ENCODE assay signal across 19 mouse cellular contexts in genomic region chr5:112127171-112127570, GRCm38 (mm10).
DNase-seq lines count a peak whose midpoint lies in the region; ATAC-seq and TF ChIP-seq lines count a peak whose summit lies in the region.
"Had no signal": no experiment of that assay in that cellular context is flagged by ENCODE, and none has a peak within 500 bp of the region (broad histone marks: within the 10 kb centered on the region; RNA-seq: fewer than 3 reads in every experiment).

No protein-coding gene starts in this region.

- no peak overlapping the region for H3K27ac ChIP-seq in kidney, adult 2 months (ENCODE audit: insufficient read depth, low read depth, low read length)
- no peak overlapping the region for H3K27ac ChIP-seq in kidney, embryonic 14.5 days (ENCODE audit: low read depth, low read length)
- no peak overlapping the region for H3K27ac ChIP-seq in embryonic facial prominence, embryonic 15.5 days (replicated peaks)
- no peak overlapping the region for H3K27ac ChIP-seq in hindbrain, postnatal 0 days
- H3K27ac ChIP-seq in midbrain, embryonic 15.5 days = no peak overlapping the region
- H3K27ac ChIP-seq: limb, embryonic 13.5 days; midbrain, embryonic 10.5 days; neural tube, embryonic 15.5 days had no signal

- peak; percentile 28 for DNase-seq in kidney, adult 2 months
- DNase-seq in lung, postnatal 14 days = peak; percentile 2
- no peak for DNase-seq in hindbrain, postnatal 0 days (ENCODE audit: low spot score)
- no peak for DNase-seq in frontal cortex, postnatal 25 days (ENCODE audit: low spot score in 2 of 2)
- DNase-seq: adrenal gland, postnatal 10 days; cerebellum, adult 9-10 months; embryo, embryonic 11 days; gastrocnemius, postnatal 25 days; liver, postnatal 0 days; retina, postnatal 1 day; thymus, postnatal 36 days had no signal

- no peaks in the 10 kb centered on the region for H3K9me3 ChIP-seq in kidney, embryonic 14.5 days (ENCODE audit: control insufficient read depth, low read length)
- H3K9me3 ChIP-seq in E14TG2a.4 (ENCODE audit: low read length) = no peaks in the 10 kb centered on the region
- H3K9me3 ChIP-seq in embryonic facial prominence, embryonic 15.5 days (replicated peaks) = no peaks in the 10 kb centered on the region
- no peaks in the 10 kb centered on the region for H3K9me3 ChIP-seq in hindbrain, postnatal 0 days (ENCODE audit: low read length)
- no peaks in the 10 kb centered on the region for H3K9me3 ChIP-seq in midbrain, embryonic 15.5 days
- H3K9me3 ChIP-seq: limb, embryonic 13.5 days; midbrain, embryonic 10.5 days; neural tube, embryonic 15.5 days had no signal

- no peaks in the 10 kb centered on the region for H3K4me1 ChIP-seq in kidney, adult 2 months (ENCODE audit: control insufficient read depth, insufficient read depth, low read length)
- no peaks in the 10 kb centered on the region for H3K4me1 ChIP-seq in kidney, embryonic 14.5 days (ENCODE audit: control insufficient read depth, insufficient read depth, low read length)
- peaks cover 49% of the 10 kb centered on the region for H3K4me1 ChIP-seq in E14TG2a.4 (replicated peaks; ENCODE audit: low read depth, low read length)
- H3K4me1 ChIP-seq in embryonic facial prominence, embryonic 15.5 days = 0 out of 2 replicates have a peak, but pooled peaks cover 3% of the 10 kb centered on the region
- H3K4me1 ChIP-seq in hindbrain, postnatal 0 days (ENCODE audit: insufficient read depth, low read length) = no peaks in the 10 kb centered on the region
- peaks cover 7% of the 10 kb centered on the region for H3K4me1 ChIP-seq in midbrain, embryonic 15.5 days
- H3K4me1 ChIP-seq: limb, embryonic 13.5 days had no signal

- TF ChIP-seq CTCF in kidney, adult 2 months (conservative IDR thresholded peaks at IDR 0.05; ENCODE audit: insufficient read depth, insufficient read length, low read depth, low read length) = no peak
- no peak for TF ChIP-seq CTCF in E14TG2a.4 (conservative IDR thresholded peaks at IDR 0.05; ENCODE audit: low read length)
- TF ChIP-seq CTCF in hindbrain, postnatal 0 days (IDR thresholded peaks at IDR 0.05; ENCODE audit: low read depth) = no peak

- no peak overlapping the region for H3K4me2 ChIP-seq in kidney, embryonic 14.5 days (replicated peaks; ENCODE audit: low read depth, low read length)
- no peak overlapping the region for H3K4me2 ChIP-seq in embryonic facial prominence, embryonic 15.5 days (replicated peaks)
- no peak overlapping the region for H3K4me2 ChIP-seq in hindbrain, postnatal 0 days (ENCODE audit: low read depth, low read length)
- no peak overlapping the region for H3K4me2 ChIP-seq in midbrain, embryonic 15.5 days
- H3K4me2 ChIP-seq: heart, embryonic 11.5 days; limb, embryonic 13.5 days; neural tube, embryonic 15.5 days had no signal

- no peak for TF ChIP-seq POLR2A in kidney, adult 2 months (IDR thresholded peaks at IDR 0.05; ENCODE audit: low read depth, low read length)

- no peaks in the 10 kb centered on the region for H3K36me3 ChIP-seq in kidney, adult 2 months (ENCODE audit: control insufficient read depth, insufficient read depth, low read length)
- H3K36me3 ChIP-seq in kidney, embryonic 14.5 days (ENCODE audit: control insufficient read depth, insufficient read depth, low read length) = no peaks in the 10 kb centered on the region
- no peaks in the 10 kb centered on the region for H3K36me3 ChIP-seq in E14TG2a.4 (ENCODE audit: insufficient read depth, low read length)
- H3K36me3 ChIP-seq in embryonic facial prominence, embryonic 15.5 days = no peaks in the 10 kb centered on the region
- no peaks in the 10 kb centered on the region for H3K36me3 ChIP-seq in hindbrain, postnatal 0 days (ENCODE audit: insufficient read depth, low read length)
- H3K36me3 ChIP-seq in midbrain, embryonic 15.5 days (replicated peaks) = no peaks in the 10 kb centered on the region
- H3K36me3 ChIP-seq: limb, embryonic 13.5 days; midbrain, embryonic 10.5 days; neural tube, embryonic 15.5 days had no signal

- no peak overlapping the region for H3K9ac ChIP-seq in kidney, embryonic 14.5 days (ENCODE audit: low read depth, low read length)
- H3K9ac ChIP-seq in embryonic facial prominence, embryonic 15.5 days = no peak overlapping the region
- no peak overlapping the region for H3K9ac ChIP-seq in hindbrain, postnatal 0 days (replicated peaks; ENCODE audit: low read length)
- H3K9ac ChIP-seq in midbrain, embryonic 15.5 days = no peak overlapping the region
- H3K9ac ChIP-seq: limb, embryonic 13.5 days; liver, postnatal 0 days; neural tube, embryonic 15.5 days had no signal

- no peak overlapping the region for H3K4me3 ChIP-seq in kidney, adult 2 months (ENCODE audit: insufficient read depth, low read depth, low read length)
- H3K4me3 ChIP-seq in kidney, embryonic 14.5 days (ENCODE audit: low read length) = no peak overlapping the region
- H3K4me3 ChIP-seq in E14TG2a.4 (replicated peaks; ENCODE audit: low read length) = 0 out of 2 replicates have a peak overlapping the region, but pooled peaks have one; percentile 14
- no peak overlapping the region for H3K4me3 ChIP-seq in embryonic facial prominence, embryonic 15.5 days (replicated peaks)
- H3K4me3 ChIP-seq in hindbrain, postnatal 0 days (ENCODE audit: low read length) = no peak overlapping the region
- no peak overlapping the region for H3K4me3 ChIP-seq in midbrain, embryonic 15.5 days
- H3K4me3 ChIP-seq: limb, embryonic 13.5 days; midbrain, embryonic 10.5 days; neural tube, embryonic 15.5 days had no signal

- ATAC-seq in kidney, embryonic 14.5 days (ENCODE audit: low FRiP score, low TSS enrichment) = no peak
- peak; percentile 34; the same call in 1 of the 2 replicates for ATAC-seq in embryonic facial prominence, embryonic 15.5 days (ENCODE audit: insufficient number of reproducible peaks, low FRiP score, low TSS enrichment, low read depth)
- no peak for ATAC-seq in hindbrain, postnatal 0 days
- ATAC-seq in midbrain, embryonic 15.5 days (replicated peaks) = no peak
- ATAC-seq: liver, postnatal 0 days had no signal

- no peaks in the 10 kb centered on the region for H3K27me3 ChIP-seq in kidney, adult 2 months (replicated peaks; ENCODE audit: control insufficient read depth, insufficient read depth, low read length)
- no peaks in the 10 kb centered on the region for H3K27me3 ChIP-seq in kidney, embryonic 14.5 days (ENCODE audit: control insufficient read depth, insufficient read depth, low read length)
- peaks cover 16% of the 10 kb centered on the region for H3K27me3 ChIP-seq in E14TG2a.4 (ENCODE audit: insufficient read depth, low read length)
- peaks cover 9% of the 10 kb centered on the region; the same call in 1 of the 2 replicates for H3K27me3 ChIP-seq in embryonic facial prominence, embryonic 15.5 days
- H3K27me3 ChIP-seq in hindbrain, postnatal 0 days (ENCODE audit: insufficient read depth, low read length) = no peaks in the 10 kb centered on the region; the same call in 1 of the 2 replicates
- no peaks in the 10 kb centered on the region for H3K27me3 ChIP-seq in midbrain, embryonic 15.5 days (replicated peaks)

- WGBS in kidney, adult 2 months = 53% methylated on average over 4 of the region's 4 CpGs
- 74% methylated on average over 4 of the region's 4 CpGs for WGBS in kidney, embryonic 14.5 days
- 58% methylated on average over 4 of the region's 4 CpGs for WGBS in embryonic facial prominence, embryonic 15.5 days
- WGBS in hindbrain, postnatal 0 days = 80% methylated on average over 4 of the region's 4 CpGs
- 89% methylated on average over 4 of the region's 4 CpGs for WGBS in midbrain, embryonic 15.5 days

Comparison
In these comparisons a context has a peak if more than half of its experiments do, and no peak if none do; other contexts are left out.
1. DNase-seq: peak in kidney, adult 2 months (single experiment) and lung, postnatal 14 days (single experiment); none in hindbrain, postnatal 0 days (single experiment) and frontal cortex, postnatal 25 days (0 of 2).